Mouse (Mus musculus): ENCODE results near the gene Rpap2. TPM values are rescaled to one million over a fixed set of nuclear protein-coding genes. Genes with fewer than 3 reads are reported as not detected.

Rpap2 gene
- total and polyA plus RNA-seq, 2 experiments from 2014 or later: 11.1 to 12.9 TPM

DNA sequence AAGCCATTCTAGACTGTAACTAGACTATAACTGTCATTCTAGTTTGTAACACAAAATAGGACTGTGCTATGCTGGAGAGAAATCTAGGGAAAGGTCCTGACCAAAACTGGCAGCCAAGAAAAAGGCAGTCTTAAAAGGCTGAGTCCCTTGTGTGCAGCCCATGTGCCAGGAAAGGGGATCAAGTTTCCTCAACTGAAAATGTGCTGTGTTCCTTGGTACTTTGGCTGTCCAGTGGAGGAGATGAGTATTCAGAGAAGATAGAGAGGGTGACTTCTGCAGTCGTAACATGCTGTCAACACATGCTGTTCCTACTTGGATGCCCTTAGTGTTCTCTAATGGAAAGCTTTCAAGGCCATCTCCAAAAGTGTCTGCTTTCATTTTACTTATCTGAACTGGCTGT, 39.9 kb downstream of the Rpap2 start:
- Histone ChIP-seq H3K4me3 (ENCODE audit: low read depth, low read length) (no peak overlapping the region), H3K27me3 (ENCODE audit: control insufficient read depth, insufficient read depth, low read length) (no peaks in the 10 kb centered on the region), H3K9me3 (replicated peaks; ENCODE audit: control insufficient read depth, low read length) (no peaks in the 10 kb centered on the region), H3K4me1 (ENCODE audit: control insufficient read depth, insufficient read depth) (no peaks in the 10 kb centered on the region), H3K4me2 (ENCODE audit: low read depth, low read length) (no peak overlapping the region), H3K27ac (ENCODE audit: low read depth) (no peak overlapping the region), H3K9ac (replicated peaks; ENCODE audit: low read depth, low read length) (no peak overlapping the region), H3K36me3 (replicated peaks; ENCODE audit: control insufficient read depth, insufficient read depth, low read length) (0 out of 2 replicates have a peak, but pooled peaks cover 3% of the 10 kb centered on the region)
- TF ChIP-seq CTCF (IDR thresholded peaks at IDR 0.05; ENCODE audit: low read depth) (no peak), EP300 (IDR thresholded peaks at IDR 0.05; ENCODE audit: low read depth) (no peak)
- WGBS: 68% methylated on average over 1 of the region's 1 CpGs
- DNase-seq (ENCODE audit: low spot score) (no peak), ATAC-seq (ENCODE audit: insufficient read depth, low read depth) (no peak)

DNA sequence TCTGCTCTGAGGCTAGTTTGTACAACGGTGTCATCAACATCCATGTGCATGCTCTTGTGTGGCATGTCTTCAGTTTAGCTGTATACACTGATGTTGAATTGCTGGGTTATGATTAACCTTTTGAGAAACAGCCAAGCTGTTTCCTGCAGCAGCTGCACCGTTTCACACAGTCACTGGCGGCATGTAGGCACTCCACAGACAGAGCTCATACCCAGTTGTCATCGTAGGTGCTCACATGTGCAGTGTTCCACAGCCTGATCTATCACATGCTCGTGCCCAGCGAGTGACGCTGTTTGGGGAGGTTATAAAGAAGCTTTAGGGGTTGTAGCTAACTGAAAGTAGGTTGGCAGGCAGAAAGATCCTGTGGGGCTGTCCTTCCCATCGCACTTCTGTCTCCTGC, 41.2 kb downstream of the Rpap2 start:
- H3K4me3 ChIP-seq (ENCODE audit: low read depth, low read length): no peak overlapping the region
- DNase-seq (ENCODE audit: low spot score): no peak
- H3K9ac ChIP-seq (replicated peaks; ENCODE audit: low read depth, low read length): no peak overlapping the region
- H3K4me1 ChIP-seq (ENCODE audit: control insufficient read depth, insufficient read depth): no peaks in the 10 kb centered on the region
- no peaks in the 10 kb centered on the region for H3K27me3 ChIP-seq (ENCODE audit: control insufficient read depth, insufficient read depth, low read length)
- 0 out of 2 replicates have a peak, but pooled peaks cover 3% of the 10 kb centered on the region for H3K36me3 ChIP-seq (replicated peaks; ENCODE audit: control insufficient read depth, insufficient read depth, low read length)
- H3K9me3 ChIP-seq (replicated peaks; ENCODE audit: control insufficient read depth, low read length): no peaks in the 10 kb centered on the region
- H3K4me2 ChIP-seq (ENCODE audit: low read depth, low read length): no peak overlapping the region
- H3K27ac ChIP-seq (ENCODE audit: low read depth): no peak overlapping the region
- no peak for ATAC-seq (ENCODE audit: insufficient read depth, low read depth)
- TF ChIP-seq EP300 (IDR thresholded peaks at IDR 0.05; ENCODE audit: low read depth) (no peak), CTCF (IDR thresholded peaks at IDR 0.05; ENCODE audit: low read depth) (no peak)
- WGBS: 73% methylated on average over 8 of the region's 8 CpGs

DNA sequence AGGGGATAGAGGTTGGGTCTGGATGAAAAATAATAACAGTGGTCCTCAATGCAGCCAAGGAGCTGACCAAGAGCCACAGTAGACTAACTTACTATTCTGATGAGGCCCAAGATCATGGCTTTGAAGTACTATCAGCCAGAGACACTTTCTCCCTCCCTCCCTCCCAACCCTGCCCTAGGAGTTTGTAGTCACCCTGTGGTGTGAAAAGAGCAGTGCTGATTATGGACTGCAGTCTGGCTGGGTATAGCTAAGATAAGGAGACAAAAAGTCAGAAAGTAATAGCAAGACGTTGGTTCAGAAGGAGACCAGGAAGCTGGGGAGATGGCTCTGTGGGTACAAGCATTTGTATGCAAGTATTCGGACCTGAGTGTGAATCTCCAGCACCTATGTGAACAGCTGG, 47.4 kb downstream of the Rpap2 start:
- WGBS: 51% methylated on average over 2 of the region's 2 CpGs
- H3K4me1 ChIP-seq (ENCODE audit: control insufficient read depth, insufficient read depth): no peaks in the 10 kb centered on the region
- no peaks in the 10 kb centered on the region for H3K9me3 ChIP-seq (replicated peaks; ENCODE audit: control insufficient read depth, low read length)
- H3K4me2 ChIP-seq (ENCODE audit: low read depth, low read length): no peak overlapping the region
- ATAC-seq (ENCODE audit: insufficient read depth, low read depth) (no peak), DNase-seq (ENCODE audit: low spot score) (no peak)
- TF ChIP-seq EP300 (IDR thresholded peaks at IDR 0.05; ENCODE audit: low read depth): no peak
- no peak for TF ChIP-seq CTCF (IDR thresholded peaks at IDR 0.05; ENCODE audit: low read depth)
- no peak overlapping the region for H3K27ac ChIP-seq (ENCODE audit: low read depth)
- no peak overlapping the region for H3K9ac ChIP-seq (replicated peaks; ENCODE audit: low read depth, low read length)
- no peaks in the 10 kb centered on the region for H3K36me3 ChIP-seq (replicated peaks; ENCODE audit: control insufficient read depth, insufficient read depth, low read length)
- H3K27me3 ChIP-seq (ENCODE audit: control insufficient read depth, insufficient read depth, low read length): no peaks in the 10 kb centered on the region
- H3K4me3 ChIP-seq (ENCODE audit: low read depth, low read length): no peak overlapping the region

DNA sequence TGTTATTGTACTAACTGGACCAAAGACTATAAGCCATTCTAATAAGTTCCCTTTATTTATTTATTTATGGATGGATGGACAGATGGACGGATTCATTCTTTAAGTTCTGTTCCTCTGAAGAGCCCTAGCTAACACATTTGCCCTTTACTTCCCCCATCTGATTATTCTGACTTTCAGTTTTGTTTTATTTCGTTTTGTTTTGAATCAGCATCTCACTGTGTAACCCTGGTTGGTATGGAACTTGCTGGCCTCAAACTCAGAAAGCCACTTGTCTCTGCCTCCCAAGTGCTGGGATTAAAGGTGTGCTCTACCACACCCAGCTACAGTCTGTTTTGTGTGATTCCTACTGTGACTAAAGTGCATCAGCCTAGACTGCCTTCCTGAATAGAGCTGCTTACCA, 48.8 kb downstream of the Rpap2 start:
- no peaks in the 10 kb centered on the region for H3K4me1 ChIP-seq (ENCODE audit: control insufficient read depth, insufficient read depth)
- no peaks in the 10 kb centered on the region for H3K9me3 ChIP-seq (replicated peaks; ENCODE audit: control insufficient read depth, low read length)
- no peaks in the 10 kb centered on the region for H3K36me3 ChIP-seq (replicated peaks; ENCODE audit: control insufficient read depth, insufficient read depth, low read length)
- TF ChIP-seq CTCF (IDR thresholded peaks at IDR 0.05; ENCODE audit: low read depth) (no peak), EP300 (IDR thresholded peaks at IDR 0.05; ENCODE audit: low read depth) (no peak)
- WGBS: 90% methylated on average over 2 of the region's 2 CpGs
- H3K4me2 ChIP-seq (ENCODE audit: low read depth, low read length): no peak overlapping the region
- no peak overlapping the region for H3K27ac ChIP-seq (ENCODE audit: low read depth)
- DNase-seq (ENCODE audit: low spot score): no peak
- no peak overlapping the region for H3K4me3 ChIP-seq (ENCODE audit: low read depth, low read length)
- no peaks in the 10 kb centered on the region for H3K27me3 ChIP-seq (ENCODE audit: control insufficient read depth, insufficient read depth, low read length)
- no peak for ATAC-seq (ENCODE audit: insufficient read depth, low read depth)
- no peak overlapping the region for H3K9ac ChIP-seq (replicated peaks; ENCODE audit: low read depth, low read length)

DNA sequence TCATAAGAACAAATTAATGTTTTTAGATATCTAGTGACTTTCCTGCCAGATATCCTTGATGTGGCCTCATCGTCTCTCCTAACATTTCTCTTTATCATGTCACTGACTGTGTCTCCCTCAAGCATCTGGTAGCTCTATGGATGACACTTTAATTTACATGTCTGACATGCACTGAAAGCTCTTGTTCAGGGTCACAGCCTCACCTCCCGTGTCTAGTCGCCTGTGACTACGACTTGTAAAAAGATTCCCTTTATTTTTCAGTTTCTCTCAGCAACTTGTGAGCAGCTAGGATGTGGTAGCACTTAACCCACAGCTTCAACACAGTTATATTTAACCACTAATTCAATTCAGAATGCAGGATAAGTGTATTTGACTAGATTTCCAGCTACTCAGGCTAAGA, 50.4 kb downstream of the Rpap2 start:
- Histone ChIP-seq H3K36me3 (replicated peaks; ENCODE audit: control insufficient read depth, insufficient read depth, low read length) (no peaks in the 10 kb centered on the region), H3K4me1 (ENCODE audit: control insufficient read depth, insufficient read depth) (no peaks in the 10 kb centered on the region), H3K27me3 (ENCODE audit: control insufficient read depth, insufficient read depth, low read length) (no peaks in the 10 kb centered on the region), H3K9me3 (replicated peaks; ENCODE audit: control insufficient read depth, low read length) (no peaks in the 10 kb centered on the region), H3K4me3 (ENCODE audit: low read depth, low read length) (no peak overlapping the region), H3K9ac (replicated peaks; ENCODE audit: low read depth, low read length) (no peak overlapping the region), H3K4me2 (ENCODE audit: low read depth, low read length) (no peak overlapping the region), H3K27ac (ENCODE audit: low read depth) (no peak overlapping the region)
- WGBS: 75% methylated on average over 4 of the region's 4 CpGs
- DNase-seq (ENCODE audit: low spot score): no peak
- TF ChIP-seq EP300 (IDR thresholded peaks at IDR 0.05; ENCODE audit: low read depth) (no peak), CTCF (IDR thresholded peaks at IDR 0.05; ENCODE audit: low read depth) (no peak)
- no peak for ATAC-seq (ENCODE audit: insufficient read depth, low read depth)

DNA sequence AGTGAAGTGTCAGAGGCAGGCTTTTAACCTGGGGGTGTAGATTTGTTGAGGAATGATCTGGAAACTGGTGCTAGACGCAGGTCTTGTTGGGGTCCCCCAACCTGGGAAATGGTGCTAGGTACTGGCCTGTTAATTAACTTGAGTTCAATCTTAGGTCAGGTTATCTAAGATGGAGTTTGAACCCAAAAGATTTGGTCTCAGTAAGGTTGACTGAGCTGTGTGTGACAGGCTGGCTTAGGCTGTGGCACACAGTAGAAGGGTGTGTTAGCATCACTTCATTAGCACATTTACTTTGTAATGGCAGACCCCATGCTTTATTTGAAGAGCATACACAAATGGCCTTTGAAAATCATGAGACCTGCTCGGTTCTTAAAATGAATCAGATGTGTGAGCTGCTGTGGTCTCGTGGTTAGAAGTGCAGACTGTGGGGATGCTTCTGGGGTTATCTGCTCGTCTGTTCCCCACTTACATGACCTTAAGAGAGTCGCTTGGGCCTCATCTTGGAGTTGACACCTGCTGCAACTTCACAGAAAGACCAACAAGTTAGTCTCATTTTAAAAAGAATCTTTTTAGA, 51.5 kb downstream of the Rpap2 start:
- no peak overlapping the region for H3K27ac ChIP-seq (ENCODE audit: low read depth)
- no peaks in the 10 kb centered on the region for H3K36me3 ChIP-seq (replicated peaks; ENCODE audit: control insufficient read depth, insufficient read depth, low read length)
- H3K27me3 ChIP-seq (ENCODE audit: control insufficient read depth, insufficient read depth, low read length): no peaks in the 10 kb centered on the region
- ATAC-seq (ENCODE audit: insufficient read depth, low read depth) (no peak), DNase-seq (ENCODE audit: low spot score) (no peak)
- no peaks in the 10 kb centered on the region for H3K4me1 ChIP-seq (ENCODE audit: control insufficient read depth, insufficient read depth)
- no peak overlapping the region for H3K4me2 ChIP-seq (ENCODE audit: low read depth, low read length)
- TF ChIP-seq EP300 (IDR thresholded peaks at IDR 0.05; ENCODE audit: low read depth) (no peak), CTCF (IDR thresholded peaks at IDR 0.05; ENCODE audit: low read depth) (no peak)
- WGBS: 81% methylated on average over 5 of the region's 5 CpGs
- no peaks in the 10 kb centered on the region for H3K9me3 ChIP-seq (replicated peaks; ENCODE audit: control insufficient read depth, low read length)
- no peak overlapping the region for H3K9ac ChIP-seq (replicated peaks; ENCODE audit: low read depth, low read length)
- no peak overlapping the region for H3K4me3 ChIP-seq (ENCODE audit: low read depth, low read length)

Data from heart, postnatal 0 days (tissue).